Mouse (Mus musculus) midbrain, embryonic 12.5 days (tissue): ENCODE results near the gene Serpind1. TPM values are rescaled to one million over a fixed set of nuclear protein-coding genes. Genes with fewer than 3 reads are reported as not detected.
A peak's percentile ranks its signal among the peaks of the same experiment; 100 is the strongest.

Experiments
- ATAC-seq: fragments of 200-750 bp; cut with Nextera tagmentation; 2 replicates; pipeline ENCODE4 v1.8.0; 2017; ENCODE audit warnings: low read depth, moderate TSS enrichment, moderate library complexity; ENCODE audit not compliant: low FRiP score
- H3K27ac ChIP-seq: fragments of 300-500 bp; sonication (generic); replicated peaks from 2 replicates; pipeline ENCODE4 v1.5.1; 2016; ENCODE audit warnings: mild to moderate bottlenecking
- H3K27me3 ChIP-seq: fragments of 300-500 bp; sonication (generic); 2 replicates; pipeline ENCODE4 v1.6.1; 2016; ENCODE audit warnings: mild to moderate bottlenecking
- H3K36me3 ChIP-seq: fragments of 300-500 bp; sonication (generic); 2 replicates; pipeline ENCODE4 v1.6.1; 2016
- H3K4me1 ChIP-seq: fragments of 300-500 bp; sonication (generic); 2 replicates; pipeline ENCODE4 v1.6.1; 2016
- H3K4me2 ChIP-seq: fragments of 300-500 bp; sonication (generic); replicated peaks from 2 replicates; pipeline ENCODE4 v1.6.1; 2016; ENCODE audit warnings: mild to moderate bottlenecking, moderate library complexity
- H3K4me3 ChIP-seq: fragments of 300-500 bp; sonication (generic); 2 replicates; pipeline ENCODE4 v1.5.1; 2016; ENCODE audit warnings: mild to moderate bottlenecking
- H3K9ac ChIP-seq: fragments of 300-500 bp; sonication (generic); replicated peaks from 2 replicates; pipeline ENCODE4 v1.6.1; 2016; ENCODE audit warnings: mild to moderate bottlenecking, moderate library complexity
- H3K9me3 ChIP-seq: fragments of 300-500 bp; sonication (generic); 2 replicates; pipeline ENCODE4 v1.6.1; 2016; ENCODE audit warnings: mild to moderate bottlenecking
- WGBS: fragments of 180-500 bp; shearing (Covaris S2); methylation state at CpG from one replicate; pipeline ENCODE4 v1.1.7; 2016; 5-methylcytosine and 5-hydroxymethylcytosine counted together
- polyA plus RNA-seq: library from polyadenylated mRNA; unstranded; fragments of >200 nt; fragmentation: Nextera tagmentation; extraction: Ambion mirVana; gene quantifications from 2 replicates; pipeline ENCODE4 v1.2.1, GENCODE M21; 2016

Serpind1 gene
- 0.46 and 0.58 TPM in 2 replicates for polyA plus RNA-seq

- no peak within 1 kb of the TSS for H3K4me2 ChIP-seq
- no peaks in the 10 kb centered on the region for H3K27me3 ChIP-seq
- H3K9me3 ChIP-seq: no peaks in the 10 kb centered on the region
- H3K4me1 ChIP-seq: no peaks in the 10 kb centered on the region
- peaks cover 21% of the 10 kb centered on the region for H3K36me3 ChIP-seq
- H3K9ac ChIP-seq: no peak within 1 kb of the TSS
- ATAC-seq: no peak
- H3K27ac ChIP-seq: no peak within 1 kb of the TSS
- WGBS: 83% methylated on average over 2 of the region's 2 CpGs
- H3K4me3 ChIP-seq: no peak within 1 kb of the TSS
These were observed at the start of gene Serpind1 for GRCm38 (mm10) chr16:17331116-17331515. Serpind1 (plus strand) TSS chr16:17331371.

DNA sequence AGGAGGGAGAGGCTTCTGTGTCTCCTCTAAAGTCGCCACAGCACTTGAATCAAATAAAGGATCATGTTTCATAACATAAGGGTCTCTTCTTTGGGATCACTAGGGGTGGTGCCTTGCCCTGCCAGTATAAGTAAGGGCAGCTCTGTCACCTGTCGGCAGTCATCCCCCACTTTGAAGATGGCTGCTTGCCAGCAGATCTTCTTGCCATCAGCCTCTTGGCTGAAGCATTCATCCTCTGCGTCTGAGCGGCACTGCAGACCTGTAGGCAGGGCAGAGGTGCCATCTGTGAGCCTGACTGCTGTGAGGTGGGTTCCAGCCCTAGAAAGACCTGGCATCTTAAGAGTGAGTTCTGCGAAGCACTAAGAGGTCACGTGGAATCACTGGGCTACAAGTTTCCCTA, 48.0 kb upstream of the Serpind1 start:
- Histone ChIP-seq H3K4me2 (no peak overlapping the region), H3K27ac (no peak overlapping the region), H3K4me1 (peaks cover 2% of the 10 kb centered on the region), H3K9me3 (no peaks in the 10 kb centered on the region), H3K36me3 (peaks cover 84% of the 10 kb centered on the region), H3K9ac (no peak overlapping the region), H3K4me3 (no peak overlapping the region), H3K27me3 (peaks cover 20% of the 10 kb centered on the region)
- no peak for ATAC-seq
- WGBS: 93% methylated on average over 6 of the region's 6 CpGs

GRCm38 (mm10) chr16:17287103-17287502, 44.1 kb upstream of the Serpind1 start:
- Histone ChIP-seq H3K9me3 (no peaks in the 10 kb centered on the region), H3K4me1 (no peaks in the 10 kb centered on the region), H3K4me2 (no peak overlapping the region), H3K4me3 (no peak overlapping the region), H3K9ac (no peak overlapping the region), H3K27ac (no peak overlapping the region), H3K36me3 (peaks cover 85% of the 10 kb centered on the region), H3K27me3 (no peaks in the 10 kb centered on the region)
- WGBS: 79% methylated on average over 2 of the region's 2 CpGs
- no peak for ATAC-seq

- H3K36me3 ChIP-seq: peaks cover 65% of the 10 kb centered on the region
- no peak overlapping the region for H3K27ac ChIP-seq
- H3K9ac ChIP-seq: no peak overlapping the region
- no peaks in the 10 kb centered on the region for H3K9me3 ChIP-seq
- H3K4me2 ChIP-seq: no peak overlapping the region
- ATAC-seq: no peak
- WGBS: 100% methylated on average over 2 of the region's 2 CpGs
- H3K4me3 ChIP-seq: no peak overlapping the region
- H3K27me3 ChIP-seq: no peaks in the 10 kb centered on the region
- H3K4me1 ChIP-seq: no peaks in the 10 kb centered on the region
These were observed 40.2 kb upstream of the Serpind1 start for GRCm38 (mm10) chr16:17291016-17291415.

DNA sequence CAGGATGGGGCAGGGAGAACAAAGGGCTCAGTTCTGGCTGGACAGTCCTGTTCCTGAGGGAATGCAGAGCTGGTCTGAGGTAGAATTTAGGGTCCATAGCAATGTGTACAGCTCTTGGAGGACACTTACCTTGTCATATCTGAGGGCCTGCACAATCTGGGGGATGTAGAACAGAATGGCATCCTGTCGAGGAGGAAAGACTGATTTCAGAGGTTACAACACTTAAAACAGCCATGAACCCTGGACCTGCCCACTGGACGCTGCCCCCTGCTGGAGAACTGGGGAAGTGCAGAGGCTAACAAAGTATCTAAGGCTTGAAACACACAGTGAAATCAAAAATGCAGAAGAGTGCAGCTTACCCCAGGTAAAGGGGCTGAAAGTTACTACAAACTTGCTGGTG, 38.4 kb upstream of the Serpind1 start:
- Histone ChIP-seq H3K9ac (no peak overlapping the region), H3K27ac (no peak overlapping the region), H3K27me3 (no peaks in the 10 kb centered on the region), H3K36me3 (peaks cover 67% of the 10 kb centered on the region), H3K4me1 (no peaks in the 10 kb centered on the region), H3K4me3 (no peak overlapping the region), H3K9me3 (no peaks in the 10 kb centered on the region), H3K4me2 (no peak overlapping the region)
- 0 out of 2 replicates have a peak, but pooled peaks have one; percentile 30 for ATAC-seq
- WGBS: 2% methylated on average over 2 of the region's 2 CpGs

DNA sequence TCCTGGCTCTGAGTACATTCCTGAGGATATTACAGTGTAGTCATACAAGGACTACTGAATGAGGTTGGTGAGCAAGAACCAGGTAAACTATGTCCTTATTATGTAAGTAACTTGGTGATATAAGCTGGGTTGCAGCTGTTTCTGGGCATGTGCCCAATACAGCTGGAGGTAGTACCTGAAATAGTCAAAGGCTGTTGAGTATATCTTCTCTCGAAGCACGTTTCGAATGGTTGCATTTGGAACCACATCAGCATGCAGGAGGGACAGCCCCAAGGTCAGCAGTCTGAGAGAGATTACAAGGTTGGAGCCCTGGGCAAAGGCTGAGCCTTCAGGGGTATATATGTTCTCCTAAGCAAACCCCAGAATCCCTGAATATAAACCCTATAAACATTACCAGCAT, 30.4 kb upstream of the Serpind1 start:
- no peak overlapping the region for H3K4me3 ChIP-seq
- no peak overlapping the region for H3K9ac ChIP-seq
- H3K27me3 ChIP-seq: no peaks in the 10 kb centered on the region
- no peaks in the 10 kb centered on the region for H3K9me3 ChIP-seq
- H3K36me3 ChIP-seq: peaks cover 86% of the 10 kb centered on the region
- no peak for ATAC-seq
- no peak overlapping the region for H3K27ac ChIP-seq
- 94% methylated on average over 3 of the region's 3 CpGs for WGBS
- H3K4me1 ChIP-seq: no peaks in the 10 kb centered on the region
- H3K4me2 ChIP-seq: no peak overlapping the region

DNA sequence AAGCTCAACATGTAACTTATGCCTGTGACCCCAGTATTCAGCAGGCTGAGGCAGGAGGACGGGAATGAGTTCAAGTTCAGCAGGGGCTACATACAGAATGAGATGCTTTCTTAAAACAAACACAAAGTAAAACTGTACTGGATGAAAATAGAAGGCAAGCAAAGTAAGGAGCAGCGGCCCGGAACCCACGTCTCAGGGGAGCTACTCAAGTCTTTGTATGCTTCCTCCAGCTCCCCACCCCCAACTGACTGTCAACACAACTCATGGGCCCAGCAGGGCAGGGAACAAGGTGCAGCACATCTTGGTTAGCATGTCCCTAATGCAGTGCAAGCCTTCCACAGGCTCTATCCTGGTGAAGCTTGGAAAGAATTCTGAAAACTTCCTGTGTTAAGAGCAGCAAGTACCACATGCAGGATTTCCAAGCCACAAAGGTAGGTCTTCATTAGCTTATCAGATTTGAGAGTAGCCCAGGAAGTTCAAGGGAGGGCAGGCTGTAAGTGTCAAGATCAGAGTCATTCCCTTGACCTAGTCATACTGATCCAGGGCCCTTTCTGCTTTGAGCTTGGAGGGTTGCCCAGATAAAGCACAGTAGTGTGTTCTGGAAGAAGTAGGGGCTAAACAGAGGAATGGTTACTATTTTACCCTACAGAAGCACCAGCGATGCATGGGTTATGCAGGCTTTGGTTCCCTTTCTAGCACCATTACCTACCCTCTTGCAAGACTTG, 27.5 kb upstream of the Serpind1 start:
- no peaks in the 10 kb centered on the region for H3K27me3 ChIP-seq
- H3K36me3 ChIP-seq: peaks cover 80% of the 10 kb centered on the region
- no peak for ATAC-seq
- no peak overlapping the region for H3K4me3 ChIP-seq
- H3K9ac ChIP-seq: no peak overlapping the region
- H3K27ac ChIP-seq: no peak overlapping the region
- H3K9me3 ChIP-seq: no peaks in the 10 kb centered on the region
- H3K4me2 ChIP-seq: no peak overlapping the region
- H3K4me1 ChIP-seq: no peaks in the 10 kb centered on the region
- 82% methylated on average over 5 of the region's 5 CpGs for WGBS

GRCm38 (mm10) chr16:17307461-17307860, 23.7 kb upstream of the Serpind1 start:
- H3K27me3 ChIP-seq: no peaks in the 10 kb centered on the region
- 94% methylated on average over 5 of the region's 5 CpGs for WGBS
- H3K4me3 ChIP-seq: no peak overlapping the region
- ATAC-seq: no peak
- no peak overlapping the region for H3K4me2 ChIP-seq
- no peaks in the 10 kb centered on the region for H3K9me3 ChIP-seq
- H3K4me1 ChIP-seq: no peaks in the 10 kb centered on the region
- H3K9ac ChIP-seq: no peak overlapping the region
- peaks cover 75% of the 10 kb centered on the region for H3K36me3 ChIP-seq
- H3K27ac ChIP-seq: no peak overlapping the region

DNA sequence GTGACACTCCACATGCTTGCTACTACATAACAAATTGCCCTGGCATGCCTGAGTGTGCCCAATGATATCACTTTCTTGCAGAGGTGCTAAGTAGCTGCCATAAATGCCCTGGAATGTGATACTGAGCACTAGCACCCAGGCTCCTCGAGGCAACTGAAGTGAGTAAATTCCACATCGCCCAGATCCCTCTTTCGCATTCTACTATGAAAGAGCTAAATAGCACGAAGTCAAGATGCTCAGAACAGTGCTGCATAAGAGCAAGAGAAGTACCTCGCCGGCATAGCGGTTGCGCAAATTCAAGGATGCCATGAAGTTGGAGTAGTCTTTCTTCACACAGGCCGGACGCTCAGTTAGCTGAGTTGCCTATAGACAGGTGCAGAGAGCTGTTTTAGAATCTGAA, 22.1 kb upstream of the Serpind1 start:
- H3K4me3 ChIP-seq: no peak overlapping the region
- no peaks in the 10 kb centered on the region for H3K27me3 ChIP-seq
- H3K36me3 ChIP-seq: peaks cover 78% of the 10 kb centered on the region
- no peaks in the 10 kb centered on the region for H3K9me3 ChIP-seq
- WGBS: 97% methylated on average over 10 of the region's 10 CpGs
- H3K27ac ChIP-seq: no peak overlapping the region
- H3K4me2 ChIP-seq: no peak overlapping the region
- no peaks in the 10 kb centered on the region for H3K4me1 ChIP-seq
- no peak for ATAC-seq
- H3K9ac ChIP-seq: no peak overlapping the region

GRCm38 (mm10) chr16:17312531-17312930, 18.6 kb upstream of the Serpind1 start:
- no peak for ATAC-seq
- WGBS: 96% methylated on average over 5 of the region's 5 CpGs
- Histone ChIP-seq H3K36me3 (peaks cover 82% of the 10 kb centered on the region), H3K27me3 (no peaks in the 10 kb centered on the region), H3K9ac (no peak overlapping the region), H3K4me1 (no peaks in the 10 kb centered on the region), H3K9me3 (no peaks in the 10 kb centered on the region), H3K4me2 (no peak overlapping the region), H3K4me3 (no peak overlapping the region), H3K27ac (no peak overlapping the region)

DNA sequence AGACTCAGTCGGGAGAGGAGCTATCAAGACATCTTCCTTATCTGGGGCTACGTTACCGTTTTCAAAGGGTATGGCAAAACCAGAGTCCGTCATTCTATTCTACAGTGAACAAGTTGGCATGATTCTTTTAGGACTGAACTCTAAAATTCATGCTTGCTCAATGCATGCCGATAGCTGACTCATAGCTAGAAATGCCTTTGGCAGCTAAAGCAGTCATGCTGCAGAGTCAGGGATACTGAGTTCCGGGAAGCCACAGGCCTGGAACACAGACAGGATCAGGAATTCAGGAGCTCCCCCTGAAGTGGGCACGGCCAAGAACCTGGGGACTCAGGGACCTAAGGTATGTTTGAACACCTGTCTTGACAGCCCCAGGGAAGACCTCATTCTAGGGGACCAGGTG, 14.6 kb upstream of the Serpind1 start:
- H3K27ac ChIP-seq: no peak overlapping the region
- no peaks in the 10 kb centered on the region for H3K9me3 ChIP-seq
- WGBS: 95% methylated on average over 7 of the region's 7 CpGs
- H3K4me2 ChIP-seq: no peak overlapping the region
- no peak for ATAC-seq
- no peak overlapping the region for H3K9ac ChIP-seq
- no peak overlapping the region for H3K4me3 ChIP-seq
- no peaks in the 10 kb centered on the region for H3K4me1 ChIP-seq
- H3K27me3 ChIP-seq: no peaks in the 10 kb centered on the region
- H3K36me3 ChIP-seq: peaks cover 78% of the 10 kb centered on the region

- no peaks in the 10 kb centered on the region for H3K4me1 ChIP-seq
- H3K27me3 ChIP-seq: no peaks in the 10 kb centered on the region
- no peak overlapping the region for H3K4me2 ChIP-seq
- H3K36me3 ChIP-seq: peaks cover 84% of the 10 kb centered on the region
- no peak overlapping the region for H3K9ac ChIP-seq
- no peak overlapping the region for H3K27ac ChIP-seq
- H3K9me3 ChIP-seq: no peaks in the 10 kb centered on the region
- no peak for ATAC-seq
- WGBS: 86% methylated on average over 5 of the region's 5 CpGs
- no peak overlapping the region for H3K4me3 ChIP-seq
These were observed 9.7 kb upstream of the Serpind1 start for GRCm38 (mm10) chr16:17321481-17321880.

- H3K4me1 ChIP-seq: no peaks in the 10 kb centered on the region
- 92% methylated on average over 5 of the region's 5 CpGs for WGBS
- no peak overlapping the region for H3K4me2 ChIP-seq
- no peak overlapping the region for H3K9ac ChIP-seq
- H3K27me3 ChIP-seq: no peaks in the 10 kb centered on the region
- H3K27ac ChIP-seq: no peak overlapping the region
- peaks cover 65% of the 10 kb centered on the region for H3K36me3 ChIP-seq
- H3K4me3 ChIP-seq: no peak overlapping the region
- ATAC-seq: no peak
- no peaks in the 10 kb centered on the region for H3K9me3 ChIP-seq
These were observed 6.4 kb upstream of the Serpind1 start for GRCm38 (mm10) chr16:17324745-17325144.
